Mouse (Mus musculus): ENCODE results near the gene Adi1. TPM values are rescaled to one million over a fixed set of nuclear protein-coding genes. Genes with fewer than 3 reads are reported as not detected.

Gene Adi1
- total RNA-seq (2015; ENCODE audit: low replicate concordance) (17.1 and 33.6 TPM in 2 replicates), total RNA-seq (2017; ENCODE audit: low replicate concordance) (4.9 and 5.2 TPM in 2 replicates)

DNA sequence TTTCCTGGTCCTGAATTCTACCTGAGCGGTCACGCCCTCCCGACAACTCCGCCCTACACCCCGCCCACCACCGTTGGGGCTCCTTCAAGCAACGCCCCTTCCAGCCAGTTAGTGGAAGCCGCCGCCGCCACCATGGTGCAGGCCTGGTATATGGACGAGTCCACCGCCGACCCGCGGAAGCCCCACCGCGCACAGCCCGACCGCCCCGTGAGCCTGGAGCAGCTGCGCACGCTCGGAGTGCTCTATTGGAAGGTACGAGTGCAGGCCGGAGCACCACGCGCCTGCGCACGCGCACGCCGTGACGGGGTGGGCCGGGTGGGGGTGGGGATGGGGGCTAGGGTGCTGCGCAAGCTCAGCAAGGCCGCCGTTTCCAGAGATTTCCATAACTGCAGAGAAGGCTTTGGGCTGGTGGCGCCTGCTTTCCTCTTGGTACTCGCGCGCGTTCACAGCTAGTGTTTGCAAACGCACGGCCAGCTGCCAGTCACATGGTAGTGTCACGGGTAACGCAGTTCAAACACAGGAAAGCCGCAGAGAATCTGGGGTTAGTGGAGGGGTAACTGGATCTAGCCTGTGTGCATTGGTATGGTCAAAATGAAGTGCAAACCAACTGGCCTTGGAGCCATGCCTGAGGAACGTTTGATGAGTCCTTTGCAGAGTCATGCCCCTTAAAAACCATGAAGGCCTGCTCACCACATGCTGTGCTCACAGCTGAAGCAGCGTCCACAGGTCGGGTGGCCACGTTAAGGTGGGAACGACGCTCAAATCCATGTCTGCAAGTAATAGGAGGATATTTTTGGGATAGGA lies at the start of gene Adi1:
TSS of gene Adi1 (plus strand) at position 111 of the 804 bp plus-strand sequence.
- ATAC-seq (replicated peaks; ENCODE audit: low FRiP score, poor library complexity, severe bottlenecking), result peak; percentile 83

GRCm38 (mm10) chr12:28625407-28625806 lies 49.6 kb upstream of the Adi1 start:
- ATAC-seq (replicated peaks; ENCODE audit: low FRiP score, poor library complexity, severe bottlenecking), result no peak

- no peak for ATAC-seq (replicated peaks; ENCODE audit: low FRiP score, poor library complexity, severe bottlenecking)
These were observed 47.9 kb upstream of the Adi1 start for GRCm38 (mm10) chr12:28627092-28627491.

- no peak for ATAC-seq (replicated peaks; ENCODE audit: low FRiP score, poor library complexity, severe bottlenecking)
These were observed 46.6 kb upstream of the Adi1 start for GRCm38 (mm10) chr12:28628436-28628835.

- ATAC-seq (replicated peaks; ENCODE audit: low FRiP score, poor library complexity, severe bottlenecking), result peak; percentile 22
These were observed 39.9 kb upstream of the Adi1 start for GRCm38 (mm10) chr12:28635058-28635534.

GRCm38 (mm10) chr12:28635535-28636476 lies 39.2 kb upstream of the Adi1 start, which contains the start of gene Rps7:
Rps7 (minus strand) TSS chr12:28635953.
- ATAC-seq (replicated peaks; ENCODE audit: low FRiP score, poor library complexity, severe bottlenecking), result peak; percentile 98

DNA sequence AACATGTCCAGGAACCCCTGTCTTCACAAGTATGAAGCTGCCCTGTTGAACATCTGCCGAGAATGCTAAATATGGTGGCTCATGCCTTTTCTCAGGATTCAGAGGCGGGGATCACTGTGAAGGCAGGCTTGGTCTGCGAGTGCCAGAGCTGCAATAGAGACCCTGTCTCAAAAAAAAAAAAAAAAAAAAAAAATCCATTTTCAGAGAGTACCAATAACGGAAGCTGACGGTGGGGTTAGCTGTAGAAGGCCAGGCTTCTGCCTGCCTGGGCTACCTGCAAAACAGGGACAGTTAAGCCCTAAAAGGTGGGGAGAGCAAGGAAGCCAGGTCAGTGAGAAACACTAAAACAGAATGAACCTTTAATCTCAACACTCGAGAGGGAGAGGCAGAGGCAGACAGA lies 38.5 kb upstream of the Adi1 start:
- no peak for ATAC-seq (replicated peaks; ENCODE audit: low FRiP score, poor library complexity, severe bottlenecking)

DNA sequence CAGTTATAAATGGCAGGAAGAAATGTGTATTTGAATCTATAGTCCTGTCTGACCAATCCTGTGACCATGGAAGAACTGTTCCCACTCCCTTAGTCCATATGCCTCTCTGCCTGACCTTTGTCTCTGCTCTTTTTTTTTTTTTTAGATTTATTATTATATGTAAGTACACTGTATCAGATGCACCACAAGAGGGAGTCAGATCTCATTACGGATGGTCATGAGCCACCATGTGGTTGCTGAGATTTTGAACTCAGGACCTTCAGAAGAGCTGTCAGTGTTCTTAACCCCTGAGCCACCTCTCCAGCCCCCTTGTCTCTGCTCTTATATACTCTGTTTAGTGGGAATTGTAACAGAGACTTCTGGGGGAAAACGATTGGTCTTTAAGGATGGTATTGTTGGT lies 36.3 kb upstream of the Adi1 start:
- no peak for ATAC-seq (replicated peaks; ENCODE audit: low FRiP score, poor library complexity, severe bottlenecking)

DNA sequence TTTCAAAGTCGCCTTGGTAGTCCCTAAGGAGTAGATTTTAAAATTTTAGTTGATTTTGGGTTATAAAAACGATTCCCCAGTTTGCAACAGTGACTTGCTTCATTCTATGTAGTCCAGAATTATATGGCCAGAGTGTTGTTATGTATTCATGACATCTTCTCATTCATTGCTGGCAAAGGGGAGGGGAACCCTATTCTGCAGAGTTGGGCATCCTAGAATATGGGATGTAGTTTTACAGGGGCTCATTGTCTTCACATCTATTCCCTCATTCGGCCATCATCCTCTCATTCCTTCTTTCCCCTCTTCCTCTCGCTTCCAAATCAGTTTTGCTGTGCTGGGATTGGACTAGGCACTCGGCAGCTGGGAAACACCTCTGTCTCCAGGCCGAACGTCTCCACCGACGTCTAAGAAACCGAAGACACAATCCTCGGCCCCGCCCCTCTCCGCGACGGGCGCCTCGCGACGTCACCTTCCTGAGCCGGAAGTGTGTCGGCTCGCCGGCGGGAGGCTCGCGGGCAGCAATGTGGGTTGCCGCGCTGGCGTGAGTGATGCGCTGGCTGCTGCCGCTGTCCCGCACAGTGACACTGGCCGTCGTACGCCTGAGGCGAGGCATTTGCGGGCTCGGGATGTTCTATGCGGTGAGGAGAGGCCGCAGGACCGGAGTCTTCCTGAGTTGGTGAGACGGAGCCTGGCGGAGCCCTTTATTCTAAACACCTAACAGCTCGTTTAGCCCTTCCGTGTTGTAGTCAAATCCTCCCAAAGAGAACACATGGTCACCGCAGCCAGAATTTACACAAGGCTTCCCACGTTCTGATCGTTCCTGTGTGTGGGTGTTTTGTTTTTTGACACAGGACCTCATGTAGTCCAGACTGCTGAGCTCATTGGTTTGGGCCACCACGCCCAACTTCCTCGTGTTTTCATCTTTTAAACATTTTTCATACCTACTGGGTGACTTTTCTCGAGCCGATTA lies 25.6 kb upstream of the Adi1 start, which contains the start of gene Rnaseh1:
TSS of gene Rnaseh1 (plus strand) at position 462 of the 970 bp plus-strand sequence.
- ATAC-seq (replicated peaks; ENCODE audit: low FRiP score, poor library complexity, severe bottlenecking), result peak; percentile 99

DNA sequence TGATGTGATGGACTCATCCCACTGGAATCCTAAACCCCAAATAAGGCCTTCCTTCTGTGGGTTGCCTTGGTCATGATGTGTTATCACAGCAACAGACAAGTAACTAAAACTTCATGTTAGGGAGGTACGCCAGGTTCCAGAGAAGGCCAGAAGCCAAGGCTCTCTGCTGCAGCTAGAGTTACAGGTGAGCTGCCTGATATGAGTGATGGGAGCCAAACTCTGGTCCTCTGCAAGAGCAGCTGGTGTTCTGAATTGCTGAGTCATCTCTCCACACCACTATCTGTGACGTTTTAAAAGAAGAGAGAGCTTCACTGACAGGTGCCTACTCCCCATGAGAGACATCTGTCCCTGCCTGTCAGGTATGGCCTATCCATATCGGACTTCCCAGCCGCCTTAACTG lies 12.4 kb upstream of the Adi1 start:
- 0 out of 2 replicates have a peak, but pooled peaks have one; percentile 38 for ATAC-seq (replicated peaks; ENCODE audit: low FRiP score, poor library complexity, severe bottlenecking)

DNA sequence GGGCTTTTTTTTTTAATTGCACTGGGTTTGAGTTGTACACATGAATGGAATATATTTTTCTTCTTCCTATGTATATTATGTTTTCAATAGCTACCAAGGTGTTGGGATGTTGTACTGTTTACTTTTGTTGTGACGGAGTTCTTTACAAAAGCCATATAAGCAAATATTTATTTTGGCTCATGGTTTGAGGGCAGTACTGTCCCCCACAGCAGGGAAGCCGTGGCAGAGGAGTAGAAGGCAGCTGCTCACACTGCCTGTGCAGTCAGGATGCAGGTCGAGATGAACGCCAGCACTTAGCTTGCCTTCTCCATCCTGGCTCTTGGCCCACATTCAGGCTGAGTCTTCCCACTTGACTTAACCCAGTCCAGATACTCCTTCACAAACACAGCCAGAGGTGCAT lies 8.3 kb upstream of the Adi1 start:
- ATAC-seq (replicated peaks; ENCODE audit: low FRiP score, poor library complexity, severe bottlenecking), result no peak

DNA sequence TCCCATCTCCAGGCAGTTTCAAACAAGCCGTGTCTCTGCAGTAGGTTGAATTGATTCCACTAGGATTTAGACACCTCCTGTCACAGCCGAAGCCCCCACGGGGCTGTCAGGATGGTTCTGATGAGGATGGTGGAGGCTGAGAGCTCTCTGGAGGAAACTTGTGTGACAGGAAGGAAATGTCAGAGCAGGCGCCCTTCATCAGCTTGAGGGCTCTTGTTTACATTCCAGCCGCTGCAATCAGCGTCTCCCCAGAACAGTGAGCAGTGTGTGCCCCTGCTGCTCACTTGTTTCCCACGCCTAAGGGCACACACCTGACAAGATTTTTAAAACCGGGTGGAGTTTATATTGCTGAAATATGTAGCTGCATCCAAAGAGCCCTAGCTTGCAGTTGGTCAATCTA lies 7.7 kb upstream of the Adi1 start:
- no peak for ATAC-seq (replicated peaks; ENCODE audit: low FRiP score, poor library complexity, severe bottlenecking)

GRCm38 (mm10) chr12:28674038-28674720 lies 852 bp upstream of the Adi1 start:
- ATAC-seq (replicated peaks; ENCODE audit: low FRiP score, poor library complexity, severe bottlenecking), result no peak

DNA sequence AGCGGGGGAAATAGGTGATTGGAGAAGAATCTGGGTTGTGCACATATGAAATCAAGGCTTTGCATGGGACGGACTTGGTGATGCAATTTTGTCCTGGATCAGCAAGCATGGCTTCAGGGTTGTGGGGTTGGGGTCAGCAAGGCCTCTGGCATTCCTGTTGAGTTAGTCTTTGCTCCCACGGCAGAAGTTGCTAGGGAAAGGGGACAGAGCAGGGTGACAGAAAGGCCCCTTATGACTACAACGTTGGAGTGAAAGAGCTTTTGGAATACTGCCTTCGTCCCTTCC lies 836 bp downstream of the Adi1 start:
- no peak for ATAC-seq (replicated peaks; ENCODE audit: low FRiP score, poor library complexity, severe bottlenecking)

GRCm38 (mm10) chr12:28684674-28685073 lies 9.6 kb downstream of the Adi1 start:
- ATAC-seq (replicated peaks; ENCODE audit: low FRiP score, poor library complexity, severe bottlenecking), result no peak

- ATAC-seq (replicated peaks; ENCODE audit: low FRiP score, poor library complexity, severe bottlenecking), result no peak
These were observed 10.7 kb downstream of the Adi1 start for GRCm38 (mm10) chr12:28685771-28686170.

- no peak for ATAC-seq (replicated peaks; ENCODE audit: low FRiP score, poor library complexity, severe bottlenecking)
These were observed 11.3 kb downstream of the Adi1 start for GRCm38 (mm10) chr12:28686199-28686879.

- ATAC-seq (replicated peaks; ENCODE audit: low FRiP score, poor library complexity, severe bottlenecking), result no peak
These were observed 14.0 kb downstream of the Adi1 start for GRCm38 (mm10) chr12:28688996-28689395.

Data from erythroblast, adult 5-6 weeks (primary cell).